Mouse (Mus musculus) kidney, postnatal 0 days (tissue): ENCODE data around the gene Gm5415. TPM values are rescaled to one million over a fixed set of nuclear protein-coding genes. Genes with fewer than 3 reads are reported as not detected.
A peak's percentile ranks its signal among the peaks of the same experiment; 100 is the strongest.
"Not testable (repeated sequence)": the region's sequence is repeated elsewhere in the genome, so short reads cannot be mapped to it uniquely, and the experiment has no call there.

ENCODE experiments used
- ATAC-seq: fragments of 200-750 bp; cut with Nextera tagmentation; replicated peaks from 2 replicates; pipeline ENCODE4 v1.8.0; 2017; ENCODE audit warnings: low read depth, moderate number of reproducible peaks, moderate TSS enrichment, moderate library complexity; ENCODE audit not compliant: low FRiP score
- DNase-seq: peaks from one replicate; pipeline ENCODE4 v3.0.0-alpha.2; 2016; ENCODE audit warnings: low spot score
- H3K27ac ChIP-seq: fragments of 300-500 bp; sonication (generic); 2 replicates; pipeline ENCODE4 v1.5.1; 2014; ENCODE audit warnings: mild to moderate bottlenecking
- H3K27me3 ChIP-seq: fragments of 300-500 bp; sonication (generic); 2 replicates; pipeline ENCODE4 v1.6.1; 2014; ENCODE audit warnings: low read length, mixed read lengths; ENCODE audit not compliant: insufficient read depth
- H3K36me3 ChIP-seq: fragments of 300-500 bp; sonication (generic); 2 replicates; pipeline ENCODE4 v1.6.1; 2014; ENCODE audit warnings: low read length, mixed read lengths; ENCODE audit not compliant: insufficient read depth
- H3K4me1 ChIP-seq: fragments of 300-500 bp; sonication (generic); replicated peaks from 2 replicates; pipeline ENCODE4 v1.6.1; 2014; ENCODE audit warnings: antibody characterized with exemption, low read length, mixed read lengths; ENCODE audit not compliant: insufficient read depth
- H3K4me2 ChIP-seq: fragments of 300-500 bp; sonication (generic); 2 replicates; pipeline ENCODE4 v1.6.1; 2014; ENCODE audit warnings: mild to moderate bottlenecking, low read length, moderate library complexity, mixed read lengths
- H3K4me3 ChIP-seq: fragments of 300-500 bp; sonication (generic); replicated peaks from 2 replicates; pipeline ENCODE4 v1.5.1; 2014; ENCODE audit warnings: low read depth, low read length
- H3K9ac ChIP-seq: fragments of 300-500 bp; sonication (generic); 2 replicates; pipeline ENCODE4 v1.6.1; 2014; ENCODE audit warnings: low read depth, low read length
- H3K9me3 ChIP-seq: fragments of 300-500 bp; sonication (generic); replicated peaks from 2 replicates; pipeline ENCODE4 v1.6.1; 2016; ENCODE audit warnings: low read length, inconsistent platforms, mixed read lengths
- CTCF ChIP-seq: IDR thresholded peaks from 2 replicates; pipeline ENCODE4 v1.5.1; 2016; ENCODE audit warnings: antibody characterized with exemption, low read depth, mild to moderate bottlenecking, moderate library complexity
- WGBS: fragments of 180-500 bp; shearing (Covaris S2); extraction: QIAGEN DNeasy Blood & Tissue Kit; methylation state at CpG from one replicate; pipeline ENCODE4 v1.1.7; 2014; 5-methylcytosine and 5-hydroxymethylcytosine counted together
- polyA plus RNA-seq: library from polyadenylated mRNA; unstranded; fragments of >200 nt; fragmentation: Nextera tagmentation; extraction: Ambion mirVana; gene quantifications from 2 replicates; pipeline ENCODE4 v1.2.1, GENCODE M21; 2015

The Gm5415 gene
- 0.05 TPM in 1 of 2 replicates, not detected in the other for polyA plus RNA-seq

DNA sequence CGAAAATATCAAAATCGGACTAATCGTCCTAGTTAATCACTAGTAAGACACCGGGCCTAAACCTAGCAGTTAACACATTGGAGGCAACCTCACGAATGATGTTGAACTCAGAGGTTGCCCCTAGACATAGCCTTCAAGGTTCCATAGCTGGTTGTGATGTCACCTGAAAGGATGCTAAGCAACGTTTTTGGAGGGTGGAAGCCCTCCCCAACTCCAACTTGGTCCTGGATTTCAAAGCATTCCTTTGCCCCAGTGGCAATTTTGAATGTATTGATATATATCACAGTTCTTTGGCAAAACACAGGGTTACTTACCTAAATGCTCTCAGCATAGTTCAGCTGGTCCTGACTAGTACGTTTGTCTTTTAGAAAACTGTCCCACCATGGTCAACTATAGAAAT is at the start of gene Gm5415:
Gene Gm5415 (minus strand): TSS at position 101 of the 400 bp plus-strand sequence.
- H3K9ac ChIP-seq, H3K4me2 ChIP-seq, H3K4me3 ChIP-seq, H3K27me3 ChIP-seq, ATAC-seq, H3K9me3 ChIP-seq, H3K4me1 ChIP-seq, H3K27ac ChIP-seq, H3K36me3 ChIP-seq, DNase-seq: not testable (repeated sequence)
- 76% methylated on average over 2 of the region's 7 CpGs for WGBS

- 74% methylated on average over 2 of the region's 2 CpGs for WGBS
Measured at GRCm38 (mm10) chr1:32568901-32569300, 21.8 kb upstream of the Gm5415 start.

DNA sequence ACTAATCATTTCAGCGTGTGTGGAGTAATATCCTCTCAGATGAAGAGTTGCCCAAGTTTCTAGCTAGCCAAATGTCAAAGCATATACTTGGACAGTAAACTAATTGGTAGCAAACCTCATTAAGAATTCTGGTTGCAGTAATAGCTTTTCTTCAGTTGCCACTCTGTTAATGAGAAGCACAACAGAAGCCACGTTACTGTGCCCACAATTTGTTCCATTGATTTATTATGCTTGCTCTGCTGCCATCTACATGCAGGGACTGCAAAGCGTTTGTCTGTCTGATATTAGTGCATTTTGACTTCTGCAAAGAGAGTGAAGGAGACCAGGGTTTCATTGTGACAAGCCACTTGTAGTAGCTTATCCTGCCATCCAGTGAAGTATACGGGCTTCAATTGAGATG is 6.8 kb upstream of the Gm5415 start:
- peak; percentile 49 for TF ChIP-seq CTCF
- WGBS = 51% methylated on average over 4 of the region's 4 CpGs

More at GRCm38 (mm10) chr1:32568901-32569300, 21.8 kb upstream of the Gm5415 start:
- Histone ChIP-seq H3K36me3 (no peaks in the 10 kb centered on the region), H3K9me3 (no peaks in the 10 kb centered on the region), H3K9ac (no peak overlapping the region), H3K4me3 (no peak overlapping the region), H3K4me2 (no peak overlapping the region), H3K27ac (no peak overlapping the region), H3K27me3 (no peaks in the 10 kb centered on the region), H3K4me1 (no peaks in the 10 kb centered on the region)
- no peak for TF ChIP-seq CTCF
- ATAC-seq (no peak), DNase-seq (no peak)

GRCm38 (mm10) chr1:32553459-32553858 is 6.4 kb upstream of the Gm5415 start:
- DNase-seq = no peak
- Histone ChIP-seq H3K4me2 (no peak overlapping the region), H3K4me1 (no peaks in the 10 kb centered on the region), H3K27me3 (no peaks in the 10 kb centered on the region), H3K9ac (no peak overlapping the region), H3K9me3 (no peaks in the 10 kb centered on the region), H3K27ac (no peak overlapping the region), H3K36me3 (no peaks in the 10 kb centered on the region), H3K4me3 (no peak overlapping the region)
- 82% methylated on average over 3 of the region's 3 CpGs for WGBS
- no peak for ATAC-seq
- TF ChIP-seq CTCF = no peak

More for the DNA sequence above, 6.8 kb upstream of the Gm5415 start:
- H3K4me3 ChIP-seq = no peak overlapping the region
- peak; percentile 8 for DNase-seq
- no peak overlapping the region for H3K9ac ChIP-seq
- H3K27me3 ChIP-seq = no peaks in the 10 kb centered on the region
- no peaks in the 10 kb centered on the region for H3K36me3 ChIP-seq
- H3K4me1 ChIP-seq = no peaks in the 10 kb centered on the region
- no peaks in the 10 kb centered on the region for H3K9me3 ChIP-seq
- no peak overlapping the region for H3K27ac ChIP-seq
- ATAC-seq = no peak
- H3K4me2 ChIP-seq = no peak overlapping the region

DNA sequence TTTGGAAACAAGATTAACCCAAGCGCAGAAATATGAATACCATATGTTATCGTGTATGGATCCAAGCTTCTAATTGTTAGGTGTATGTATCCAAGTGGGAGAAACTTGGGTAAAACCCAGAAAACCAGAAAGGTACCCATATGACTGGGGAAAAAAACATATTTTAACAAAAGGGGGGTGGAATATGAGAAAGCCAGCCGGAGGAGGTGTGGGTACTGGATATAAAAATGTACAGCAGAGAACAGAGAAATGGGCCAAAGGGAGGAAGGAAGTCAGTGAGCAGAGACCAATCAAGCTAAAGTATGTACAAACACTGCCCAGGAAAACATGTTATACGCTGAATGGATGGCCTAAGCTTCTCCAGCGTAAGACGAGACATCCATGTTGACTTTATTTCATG is 43.7 kb downstream of the Gm5415 start:
- no peaks in the 10 kb centered on the region for H3K4me1 ChIP-seq
- no peak for DNase-seq
- no peak overlapping the region for H3K27ac ChIP-seq
- no peak for ATAC-seq
- 86% methylated on average over 6 of the region's 6 CpGs for WGBS
- no peaks in the 10 kb centered on the region for H3K36me3 ChIP-seq
- no peak for TF ChIP-seq CTCF
- no peaks in the 10 kb centered on the region for H3K27me3 ChIP-seq
- no peak overlapping the region for H3K9ac ChIP-seq
- H3K9me3 ChIP-seq = no peaks in the 10 kb centered on the region
- H3K4me3 ChIP-seq = no peak overlapping the region
- H3K4me2 ChIP-seq = no peak overlapping the region
